Mouse (Mus musculus) heart, postnatal 0 days (tissue): Measurements from ENCODE around the gene Epha2.

Experiments used
- CTCF ChIP-seq: IDR thresholded peaks from 2 replicates; pipeline ENCODE4 v1.5.1; 2016; ENCODE audit warnings: antibody characterized with exemption, control low read depth, low read depth
- EP300 ChIP-seq: IDR thresholded peaks from 2 replicates; pipeline ENCODE4 v1.6.1; 2016; ENCODE audit warnings: antibody characterized with exemption, low read depth

DNA sequence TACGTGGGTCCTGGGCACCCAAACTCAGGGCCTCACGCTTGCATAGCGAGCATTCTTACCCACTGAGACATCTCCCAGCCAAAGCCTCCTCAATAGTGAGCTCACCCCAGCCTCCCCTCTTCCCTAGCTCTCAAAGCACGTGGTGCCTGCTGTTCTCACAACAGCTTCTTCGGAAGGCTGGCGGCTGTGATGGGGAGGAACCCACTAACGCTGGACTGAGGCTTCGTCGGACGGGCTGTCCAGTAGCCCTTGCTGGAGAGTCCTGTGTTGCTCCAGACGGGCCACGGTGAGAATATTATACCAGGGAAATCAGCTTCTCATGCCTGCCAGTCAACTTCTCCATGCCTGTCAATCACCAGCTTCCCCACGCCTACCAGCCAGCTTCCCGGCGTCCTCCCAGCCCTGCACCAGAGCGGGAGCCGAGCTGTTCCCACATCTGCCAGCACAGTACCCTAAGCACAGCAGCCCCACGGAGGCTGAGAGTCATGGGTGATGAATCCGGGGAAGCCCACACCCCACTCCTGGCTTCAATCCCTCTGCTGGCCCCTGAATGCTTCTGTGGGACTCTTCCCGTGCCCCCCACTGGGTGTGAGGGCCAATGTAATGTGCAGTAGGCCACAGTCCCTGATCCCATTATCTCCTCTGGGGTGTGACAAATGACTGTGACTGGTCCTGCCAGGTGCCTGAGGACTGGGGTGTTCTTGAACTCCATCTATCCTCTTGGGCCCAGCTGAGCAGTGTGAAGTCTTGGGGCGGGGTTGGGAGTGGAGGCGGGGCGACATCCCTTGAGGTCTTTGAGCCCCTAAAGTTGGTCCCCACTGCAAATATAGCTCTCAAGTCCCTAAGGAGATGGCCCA is 26.3 kb upstream of the Epha2 start:
- TF ChIP-seq CTCF (no peak), EP300 (no peak)
